In the genomic region with DNA sequence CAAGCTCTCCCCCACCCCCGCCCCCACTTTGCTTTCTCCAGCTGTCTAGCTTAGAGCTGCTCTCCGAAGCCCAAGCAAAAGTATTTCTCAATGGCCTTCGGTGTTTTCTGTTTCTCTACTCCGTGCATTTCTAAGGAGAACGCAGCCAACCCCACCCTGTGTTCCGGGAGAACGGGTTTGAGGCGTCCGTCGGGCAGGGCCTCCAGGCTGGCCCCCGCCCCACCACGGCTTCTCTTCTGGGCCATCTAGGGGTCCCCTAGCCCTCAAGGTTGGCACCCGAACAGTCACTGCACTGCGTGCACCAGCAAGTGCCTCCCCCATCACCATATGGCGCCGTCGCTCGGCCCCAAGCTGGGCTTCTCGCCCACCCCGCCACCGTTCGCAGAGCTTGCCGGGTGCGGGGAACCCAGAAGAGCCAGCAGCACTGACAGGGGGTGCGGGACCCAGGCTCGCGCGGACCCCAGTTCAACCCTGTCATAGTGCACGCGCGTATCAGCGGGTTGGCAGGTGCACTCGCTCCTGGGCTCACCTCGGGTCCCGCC, we compare ENCODE assay signal across 1 mouse cellular context.
TF ChIP-seq lines count a peak whose summit lies in the region.

No protein-coding gene starts in this region.

TF ChIP-seq in MEL, 35 proteins besides CTCF, POLR2A, EP300 and RAD21 (continued from another document):
- no peak for TF ChIP-seq MEF2A (IDR thresholded peaks at IDR 0.05; ENCODE audit: extremely low read depth, insufficient replicate concordance, low read depth, low read length, poor library complexity, severe bottlenecking)
- no peak for TF ChIP-seq MYC (IDR thresholded peaks at IDR 0.05; ENCODE audit: low read depth, low read length)
- TF ChIP-seq KAT2A (conservative IDR thresholded peaks at IDR 0.05; ENCODE audit: low read depth, low read length): no peak
- no peak for TF ChIP-seq UBTF (IDR thresholded peaks at IDR 0.05; ENCODE audit: borderline replicate concordance, insufficient read depth, low read depth, low read length)
- no peak for TF ChIP-seq USF1 (IDR thresholded peaks at IDR 0.05; ENCODE audit: low read depth, low read length)
- no peak for TF ChIP-seq MXI1 (IDR thresholded peaks at IDR 0.05; ENCODE audit: low read depth, low read length)
- no peak for TF ChIP-seq ETS1 (IDR thresholded peaks at IDR 0.05; ENCODE audit: low read depth, low read length)
- TF ChIP-seq POLR2AphosphoS5 (IDR thresholded peaks at IDR 0.05; ENCODE audit: borderline replicate concordance, low read depth, low read length): peak; percentile 43; the same call in 1 of the 2 replicates
- no peak for TF ChIP-seq TCF12 (IDR thresholded peaks at IDR 0.05; ENCODE audit: low read depth, low read length)
- TF ChIP-seq CHD2 (IDR thresholded peaks at IDR 0.05; ENCODE audit: low read length): no peak
- TF ChIP-seq BHLHE40 (IDR thresholded peaks at IDR 0.05; ENCODE audit: borderline replicate concordance, low read depth, low read length): no peak
- TF ChIP-seq USF2 (IDR thresholded peaks at IDR 0.05; ENCODE audit: borderline replicate concordance in 1 of 2, insufficient read depth in 1 of 2, low read depth in 1 of 2, low read length in 2 of 2): no peak
- no peak; the same call in 1 of the 2 replicates for TF ChIP-seq MAFK (IDR thresholded peaks at IDR 0.05; ENCODE audit: borderline replicate concordance, low read depth, low read length)
- 0 out of 2 replicates have a peak, but pooled peaks have one; percentile 18 for TF ChIP-seq ZC3H11A (IDR thresholded peaks at IDR 0.05; ENCODE audit: low read depth, low read length)
- TF ChIP-seq TAL1 (IDR thresholded peaks at IDR 0.05; ENCODE audit: low read length): no peak
- TF ChIP-seq SIN3A (IDR thresholded peaks at IDR 0.05; ENCODE audit: low read length): peak; percentile 18; the same call in 1 of the 2 replicates
- TF ChIP-seq RCOR1 (IDR thresholded peaks at IDR 0.05; ENCODE audit: low read depth, low read length): no peak
- TF ChIP-seq ZNF384 (IDR thresholded peaks at IDR 0.05; ENCODE audit: low read depth, low read length): no peak
- no peak for TF ChIP-seq GATA1 (IDR thresholded peaks at IDR 0.05; ENCODE audit: low read depth, low read length)
- TF ChIP-seq CHD1 (IDR thresholded peaks at IDR 0.05; ENCODE audit: low read depth, low read length): peak; percentile 26; the same call in 1 of the 2 replicates
- no peak; the same call in 1 of the 2 replicates for TF ChIP-seq MAZ (IDR thresholded peaks at IDR 0.05; ENCODE audit: low read depth, low read length)
- no peak for TF ChIP-seq ELF1 (IDR thresholded peaks at IDR 0.05; ENCODE audit: low read depth, low read length)
- no peak; the same call in 1 of the 2 replicates for TF ChIP-seq SMC3 (IDR thresholded peaks at IDR 0.05; ENCODE audit: low read depth, low read length)
